Mouse (Mus musculus): ENCODE data around the gene Gm29797. TPM values are rescaled to one million over a fixed set of nuclear protein-coding genes. Genes with fewer than 3 reads are reported as not detected.

Gm29797 gene
- polyA plus RNA-seq (2017; shearing (Covaris generic)) = not detected

GRCm38 (mm10) chr2:181656734-181657133 lies at the start of gene Gm29797:
Gene Gm29797, plus strand, starts transcription at chr2:181657034.

GRCm38 (mm10) chr2:181671326-181671725 lies 14.5 kb downstream of the Gm29797 start, which contains the start of gene Sox18:
Gene Sox18, minus strand, starts transcription at chr2:181671640.

GRCm38 (mm10) chr2:181679951-181680715 lies 23.3 kb downstream of the Gm29797 start, which contains the start of gene Tcea2:
Gene Tcea2, plus strand, starts transcription at chr2:181680310.

GRCm38 (mm10) chr2:181693339-181694280 lies 36.8 kb downstream of the Gm29797 start, which contains the start of gene Rgs19:
Gene Rgs19, minus strand, starts transcription at chr2:181693977.

GRCm38 (mm10) chr2:181698241-181698640 lies 41.4 kb downstream of the Gm29797 start, which contains the start of gene Lkaaear1:
Gene Lkaaear1, minus strand, starts transcription at chr2:181698442.

Other genes starting within 250 kb of the Gm29797 start
- gene Zbtb46, start 197.6 kb upstream of the Gm29797 start, polyA plus RNA-seq (2017; shearing (Covaris generic)) = 33.2 TPM
- not detected for gene Abhd16b, start 163.8 kb upstream of the Gm29797 start, polyA plus RNA-seq (2017; shearing (Covaris generic))
- 106 TPM for gene Tpd52l2, start 159.9 kb upstream of the Gm29797 start, polyA plus RNA-seq (2017; shearing (Covaris generic))
- 146 TPM for gene Dnajc5, start 136.5 kb upstream of the Gm29797 start, polyA plus RNA-seq (2017; shearing (Covaris generic))
- 104 TPM for gene Uckl1, start 72.1 kb upstream of the Gm29797 start, polyA plus RNA-seq (2017; shearing (Covaris generic))
- 96.9 TPM for gene Prpf6, start 65.2 kb upstream of the Gm29797 start, polyA plus RNA-seq (2017; shearing (Covaris generic))
- gene Zfp512b, start 64.2 kb upstream of the Gm29797 start, polyA plus RNA-seq (2017; shearing (Covaris generic)) = 26.8 TPM
- 12.5 TPM for gene Samd10, start 57.8 kb upstream of the Gm29797 start, polyA plus RNA-seq (2017; shearing (Covaris generic))
- 0.32 TPM for gene Sox18, start 14.6 kb downstream of the Gm29797 start, polyA plus RNA-seq (2017; shearing (Covaris generic))
- 25.3 TPM for gene Tcea2, start 23.3 kb downstream of the Gm29797 start, polyA plus RNA-seq (2017; shearing (Covaris generic))
- gene Rgs19, start 36.9 kb downstream of the Gm29797 start, polyA plus RNA-seq (2017; shearing (Covaris generic)) = 118 TPM
- gene Lkaaear1, start 41.4 kb downstream of the Gm29797 start, polyA plus RNA-seq (2017; shearing (Covaris generic)) = not detected
- gene Oprl1, start 58.0 kb downstream of the Gm29797 start, polyA plus RNA-seq (2017; shearing (Covaris generic)) = not detected
- not detected for gene Myt1, start 106.3 kb downstream of the Gm29797 start, polyA plus RNA-seq (2017; shearing (Covaris generic))
- gene Pcmtd2, start 180.8 kb downstream of the Gm29797 start, polyA plus RNA-seq (2017; shearing (Covaris generic)) = 58.3 TPM
- gene Polr3k, start 207.3 kb downstream of the Gm29797 start, polyA plus RNA-seq (2017; shearing (Covaris generic)) = 21.6 TPM

All from effector memory CD4-positive, alpha-beta T cell, adult 7 months (primary cell).